Mouse (Mus musculus): ENCODE results near the gene Dao. TPM values are rescaled to one million over a fixed set of nuclear protein-coding genes. Genes with fewer than 3 reads are reported as not detected.

Dao gene
- polyA plus RNA-seq, 1 experiment from 2014 or later: not detected

DNA sequence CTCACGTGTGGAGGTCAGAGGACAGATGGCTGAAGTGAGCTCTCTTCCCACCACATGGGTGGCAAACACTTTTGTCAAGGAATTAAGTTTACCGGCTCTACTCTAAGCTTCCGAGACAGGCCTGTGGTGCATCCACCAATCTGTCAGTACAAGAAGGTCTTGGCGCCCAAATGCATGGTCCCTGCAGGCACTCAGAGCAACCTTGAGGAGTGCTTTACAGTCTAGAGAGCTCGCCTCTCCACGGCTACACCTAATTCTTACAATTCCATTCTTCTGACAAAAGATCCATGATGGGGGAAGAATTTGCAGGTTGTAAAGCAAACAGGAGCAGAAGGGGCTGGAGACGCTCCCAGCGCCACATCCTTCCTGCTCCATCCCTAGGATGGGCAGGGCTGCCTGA lies 26.9 kb upstream of the Dao start:
- DNase-seq (ENCODE audit: low spot score) (no peak), ATAC-seq (ENCODE audit: insufficient number of reproducible peaks, low FRiP score, low TSS enrichment, low read depth) (no peak)
- no peak overlapping the region for H3K27ac ChIP-seq (replicated peaks; ENCODE audit: low read depth, low read length)
- no peaks in the 10 kb centered on the region for H3K9me3 ChIP-seq (ENCODE audit: control insufficient read depth, low read length)
- H3K36me3 ChIP-seq (ENCODE audit: control insufficient read depth, insufficient read depth, low read length): no peaks in the 10 kb centered on the region
- H3K4me1 ChIP-seq (ENCODE audit: control insufficient read depth, insufficient read depth, low read length): no peaks in the 10 kb centered on the region; the same call in 1 of the 2 replicates
- no peak overlapping the region for H3K4me3 ChIP-seq (ENCODE audit: low read depth, low read length)
- WGBS: 89% methylated on average over 8 of the region's 8 CpGs
- H3K9ac ChIP-seq (ENCODE audit: low read length): no peak overlapping the region
- H3K27me3 ChIP-seq (ENCODE audit: control insufficient read depth, insufficient read depth, low read length): no peaks in the 10 kb centered on the region
- no peak overlapping the region for H3K4me2 ChIP-seq (ENCODE audit: low read depth, severe bottlenecking)

DNA sequence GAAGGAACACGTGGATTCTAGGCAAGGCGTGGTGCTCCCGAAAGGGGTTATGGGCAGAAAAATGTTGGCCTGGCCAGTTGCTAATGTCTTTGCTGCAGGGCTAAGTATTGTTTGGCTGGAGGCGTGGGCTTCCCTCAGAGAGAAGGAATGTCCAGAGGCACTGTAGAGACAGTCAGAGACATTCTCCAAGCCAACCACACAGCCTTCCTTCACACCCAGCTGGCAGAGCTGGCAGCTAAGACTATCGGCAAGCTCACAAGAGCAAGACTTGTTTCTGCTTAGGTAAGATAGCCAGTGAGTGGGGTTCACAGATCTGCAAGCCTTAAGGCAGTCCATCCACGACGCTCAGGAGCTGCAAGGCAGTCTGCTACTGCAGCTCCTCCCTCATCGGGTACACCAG lies 26.2 kb upstream of the Dao start:
- DNase-seq (ENCODE audit: low spot score) (no peak), ATAC-seq (ENCODE audit: insufficient number of reproducible peaks, low FRiP score, low TSS enrichment, low read depth) (no peak)
- Histone ChIP-seq H3K4me1 (ENCODE audit: control insufficient read depth, insufficient read depth, low read length) (no peaks in the 10 kb centered on the region; the same call in 1 of the 2 replicates), H3K36me3 (ENCODE audit: control insufficient read depth, insufficient read depth, low read length) (no peaks in the 10 kb centered on the region), H3K9me3 (ENCODE audit: control insufficient read depth, low read length) (no peaks in the 10 kb centered on the region), H3K27me3 (ENCODE audit: control insufficient read depth, insufficient read depth, low read length) (no peaks in the 10 kb centered on the region), H3K4me2 (ENCODE audit: low read depth, severe bottlenecking) (no peak overlapping the region), H3K27ac (replicated peaks; ENCODE audit: low read depth, low read length) (no peak overlapping the region), H3K4me3 (ENCODE audit: low read depth, low read length) (no peak overlapping the region), H3K9ac (ENCODE audit: low read length) (no peak overlapping the region)
- WGBS: 86% methylated on average over 8 of the region's 8 CpGs

DNA sequence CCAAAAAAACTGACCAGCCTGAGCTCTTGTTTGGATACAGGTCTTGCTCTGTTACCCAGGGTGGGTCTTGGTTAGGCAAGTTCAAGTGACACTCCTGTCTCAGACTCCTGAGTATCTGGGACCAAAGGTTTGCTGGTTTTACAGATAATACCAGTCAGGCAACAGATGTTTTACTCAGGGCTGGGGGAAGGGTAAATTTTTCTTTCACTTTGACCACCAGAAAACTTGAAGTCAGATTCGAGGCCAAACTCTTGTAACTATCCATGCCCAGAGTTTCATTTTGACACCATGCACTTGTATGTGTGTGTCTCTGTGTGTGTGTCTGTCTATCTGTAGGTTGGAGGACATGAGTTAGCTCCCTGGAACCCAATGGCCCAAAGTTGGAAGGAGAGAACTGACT lies 23.0 kb upstream of the Dao start:
- no peak overlapping the region for H3K4me3 ChIP-seq (ENCODE audit: low read depth, low read length)
- no peak overlapping the region for H3K27ac ChIP-seq (replicated peaks; ENCODE audit: low read depth, low read length)
- no peak overlapping the region for H3K4me2 ChIP-seq (ENCODE audit: low read depth, severe bottlenecking)
- H3K36me3 ChIP-seq (ENCODE audit: control insufficient read depth, insufficient read depth, low read length): no peaks in the 10 kb centered on the region
- no peaks in the 10 kb centered on the region for H3K4me1 ChIP-seq (ENCODE audit: control insufficient read depth, insufficient read depth, low read length)
- no peak overlapping the region for H3K9ac ChIP-seq (ENCODE audit: low read length)
- no peaks in the 10 kb centered on the region for H3K27me3 ChIP-seq (ENCODE audit: control insufficient read depth, insufficient read depth, low read length)
- DNase-seq (ENCODE audit: low spot score) (no peak), ATAC-seq (ENCODE audit: insufficient number of reproducible peaks, low FRiP score, low TSS enrichment, low read depth) (no peak)
- 83% methylated on average over 1 of the region's 1 CpGs for WGBS
- H3K9me3 ChIP-seq (ENCODE audit: control insufficient read depth, low read length): no peaks in the 10 kb centered on the region; the same call in 1 of the 2 replicates

DNA sequence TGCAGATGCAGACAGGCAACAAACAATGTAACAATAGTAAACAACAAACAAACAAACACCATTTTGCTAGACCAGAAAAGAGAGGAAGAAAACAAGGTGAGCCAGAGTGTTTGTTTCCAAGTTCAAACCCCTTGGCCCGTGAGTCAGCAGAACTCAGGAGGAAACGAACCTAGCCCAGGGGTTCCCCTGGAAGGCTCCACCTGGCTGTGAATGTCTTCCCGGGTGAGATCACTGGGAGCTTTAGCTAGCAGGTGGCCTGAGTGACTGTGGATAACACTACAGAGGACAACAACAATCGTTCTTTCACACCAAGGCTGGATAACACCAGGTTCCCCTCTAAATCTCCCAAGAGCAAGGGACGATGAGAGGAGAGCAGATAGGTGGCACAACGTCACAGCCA lies 22.3 kb upstream of the Dao start:
- no peak overlapping the region for H3K4me3 ChIP-seq (ENCODE audit: low read depth, low read length)
- 81% methylated on average over 6 of the region's 6 CpGs for WGBS
- H3K4me1 ChIP-seq (ENCODE audit: control insufficient read depth, insufficient read depth, low read length): peaks cover 4% of the 10 kb centered on the region; the same call in 1 of the 2 replicates
- ATAC-seq (ENCODE audit: insufficient number of reproducible peaks, low FRiP score, low TSS enrichment, low read depth) (no peak), DNase-seq (ENCODE audit: low spot score) (no peak)
- H3K27ac ChIP-seq (replicated peaks; ENCODE audit: low read depth, low read length): no peak overlapping the region
- no peak overlapping the region for H3K4me2 ChIP-seq (ENCODE audit: low read depth, severe bottlenecking)
- H3K27me3 ChIP-seq (ENCODE audit: control insufficient read depth, insufficient read depth, low read length): no peaks in the 10 kb centered on the region
- no peak overlapping the region for H3K9ac ChIP-seq (ENCODE audit: low read length)
- H3K9me3 ChIP-seq (ENCODE audit: control insufficient read depth, low read length): no peaks in the 10 kb centered on the region; the same call in 1 of the 2 replicates
- no peaks in the 10 kb centered on the region for H3K36me3 ChIP-seq (ENCODE audit: control insufficient read depth, insufficient read depth, low read length)

DNA sequence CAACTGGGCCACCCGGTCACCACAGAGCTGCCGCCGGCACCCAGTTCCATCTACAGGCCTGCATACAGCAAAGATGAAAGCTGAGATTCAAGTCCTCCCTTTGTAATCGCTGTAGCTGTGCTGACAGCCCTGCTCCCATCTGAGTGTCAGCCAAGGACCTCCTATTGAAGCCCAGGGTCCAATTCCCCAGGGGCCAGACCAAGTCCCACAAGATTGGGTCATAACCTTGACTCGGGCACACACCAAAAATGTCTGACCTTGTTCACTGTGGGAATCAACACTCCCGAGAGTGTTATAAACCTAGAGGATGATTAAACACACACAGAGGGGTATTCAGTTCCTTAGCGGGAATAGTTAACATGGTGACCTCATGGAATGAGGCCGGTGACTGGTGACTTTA lies 21.7 kb upstream of the Dao start:
- H3K27ac ChIP-seq (replicated peaks; ENCODE audit: low read depth, low read length): no peak overlapping the region
- ATAC-seq (ENCODE audit: insufficient number of reproducible peaks, low FRiP score, low TSS enrichment, low read depth) (no peak), DNase-seq (ENCODE audit: low spot score) (no peak)
- peaks cover 11% of the 10 kb centered on the region for H3K4me1 ChIP-seq (ENCODE audit: control insufficient read depth, insufficient read depth, low read length)
- H3K36me3 ChIP-seq (ENCODE audit: control insufficient read depth, insufficient read depth, low read length): no peaks in the 10 kb centered on the region
- no peak overlapping the region for H3K4me3 ChIP-seq (ENCODE audit: low read depth, low read length)
- no peaks in the 10 kb centered on the region; the same call in 1 of the 2 replicates for H3K9me3 ChIP-seq (ENCODE audit: control insufficient read depth, low read length)
- no peaks in the 10 kb centered on the region for H3K27me3 ChIP-seq (ENCODE audit: control insufficient read depth, insufficient read depth, low read length)
- no peak overlapping the region for H3K4me2 ChIP-seq (ENCODE audit: low read depth, severe bottlenecking)
- WGBS: 77% methylated on average over 8 of the region's 8 CpGs
- no peak overlapping the region for H3K9ac ChIP-seq (ENCODE audit: low read length)

DNA sequence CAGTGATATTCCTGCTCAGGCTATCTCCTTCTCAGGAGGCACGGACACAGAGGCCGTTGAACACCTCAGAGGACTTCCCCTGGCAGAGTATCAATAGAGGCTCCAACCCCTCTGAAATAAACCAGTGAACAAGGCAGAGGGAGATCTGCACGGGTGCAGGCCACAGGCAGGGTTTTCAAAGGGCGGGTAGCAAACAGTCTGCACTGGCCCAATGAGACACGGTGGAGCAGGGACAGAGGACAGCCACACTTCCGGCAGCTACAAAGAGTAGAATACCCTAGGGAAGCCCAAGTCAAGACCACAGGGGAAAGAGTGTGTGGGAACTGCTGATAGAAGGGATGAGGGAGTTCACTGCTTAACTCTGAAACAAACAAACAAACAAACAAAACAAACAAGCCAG lies 20.0 kb upstream of the Dao start:
- no peak for ATAC-seq (ENCODE audit: insufficient number of reproducible peaks, low FRiP score, low TSS enrichment, low read depth)
- Histone ChIP-seq H3K36me3 (ENCODE audit: control insufficient read depth, insufficient read depth, low read length) (no peaks in the 10 kb centered on the region), H3K9me3 (ENCODE audit: control insufficient read depth, low read length) (no peaks in the 10 kb centered on the region; the same call in 1 of the 2 replicates), H3K4me2 (ENCODE audit: low read depth, severe bottlenecking) (no peak overlapping the region), H3K4me3 (ENCODE audit: low read depth, low read length) (no peak overlapping the region), H3K4me1 (ENCODE audit: control insufficient read depth, insufficient read depth, low read length) (peaks cover 12% of the 10 kb centered on the region), H3K27me3 (ENCODE audit: control insufficient read depth, insufficient read depth, low read length) (no peaks in the 10 kb centered on the region), H3K27ac (replicated peaks; ENCODE audit: low read depth, low read length) (no peak overlapping the region), H3K9ac (ENCODE audit: low read length) (no peak overlapping the region)
- DNase-seq (ENCODE audit: low spot score): no peak
- 74% methylated on average over 6 of the region's 6 CpGs for WGBS

DNA sequence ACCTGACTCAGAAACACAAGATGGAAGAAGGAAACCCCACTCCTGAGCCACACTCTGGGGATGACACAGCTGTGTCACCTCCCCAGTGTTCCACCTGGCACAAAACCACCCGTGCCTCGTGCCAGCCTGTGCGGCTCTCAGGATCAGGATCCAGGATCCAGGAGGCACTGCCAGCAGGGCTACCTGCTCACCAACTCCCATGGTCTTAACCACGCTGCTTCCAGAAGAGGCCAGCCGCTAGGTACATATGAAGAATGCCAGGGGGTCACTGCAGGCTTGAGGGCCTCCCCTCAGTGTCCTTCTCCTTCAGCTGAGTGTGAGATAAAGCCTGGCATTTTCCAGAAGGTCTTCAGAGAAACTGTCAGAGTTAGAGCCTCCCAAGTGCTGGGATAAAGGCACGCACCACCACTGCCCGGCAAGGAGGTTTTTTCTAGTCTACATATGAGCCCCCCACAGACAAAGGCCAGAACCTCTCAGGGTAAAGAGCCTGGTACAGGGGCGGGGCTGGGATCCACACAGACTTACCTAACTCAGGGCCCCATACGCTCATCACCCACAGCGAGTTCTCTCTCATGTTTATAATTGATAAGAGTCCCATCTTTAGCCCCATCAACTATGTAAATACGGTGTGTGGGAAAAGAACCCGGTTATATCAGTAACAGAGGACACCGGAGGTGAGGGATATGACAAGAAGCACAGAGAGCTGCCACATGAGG lies 19.3 kb upstream of the Dao start:
- Histone ChIP-seq H3K4me3 (ENCODE audit: low read depth, low read length) (no peak overlapping the region), H3K4me2 (ENCODE audit: low read depth, severe bottlenecking) (no peak overlapping the region), H3K9ac (ENCODE audit: low read length) (no peak overlapping the region), H3K36me3 (ENCODE audit: control insufficient read depth, insufficient read depth, low read length) (no peaks in the 10 kb centered on the region), H3K9me3 (ENCODE audit: control insufficient read depth, low read length) (no peaks in the 10 kb centered on the region; the same call in 1 of the 2 replicates), H3K27ac (replicated peaks; ENCODE audit: low read depth, low read length) (no peak overlapping the region), H3K4me1 (ENCODE audit: control insufficient read depth, insufficient read depth, low read length) (peaks cover 12% of the 10 kb centered on the region), H3K27me3 (ENCODE audit: control insufficient read depth, insufficient read depth, low read length) (no peaks in the 10 kb centered on the region)
- DNase-seq (ENCODE audit: low spot score) (no peak), ATAC-seq (ENCODE audit: insufficient number of reproducible peaks, low FRiP score, low TSS enrichment, low read depth) (no peak)
- 91% methylated on average over 13 of the region's 13 CpGs for WGBS

DNA sequence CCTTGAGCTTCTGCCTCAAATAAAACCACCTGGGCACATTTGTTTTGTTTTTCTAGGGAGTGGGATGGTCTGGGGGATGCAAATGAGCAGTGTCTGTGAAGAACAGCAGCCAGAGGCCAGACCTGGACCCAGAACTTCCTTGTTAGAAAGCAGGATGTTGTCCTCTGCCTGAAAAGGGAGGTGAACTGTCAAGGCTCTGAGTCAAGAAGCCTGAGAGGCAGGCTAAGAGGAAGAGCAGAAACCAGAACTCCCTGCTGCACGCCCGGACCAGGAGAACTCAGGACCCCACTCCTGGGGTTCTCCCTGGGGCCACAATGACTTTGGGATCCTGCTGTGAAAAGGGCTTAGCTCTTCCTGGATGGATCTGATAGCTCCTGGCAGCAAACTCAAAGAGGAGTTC lies 17.8 kb upstream of the Dao start:
- Histone ChIP-seq H3K36me3 (ENCODE audit: control insufficient read depth, insufficient read depth, low read length) (no peaks in the 10 kb centered on the region), H3K4me2 (ENCODE audit: low read depth, severe bottlenecking) (no peak overlapping the region), H3K27me3 (ENCODE audit: control insufficient read depth, insufficient read depth, low read length) (no peaks in the 10 kb centered on the region), H3K9ac (ENCODE audit: low read length) (no peak overlapping the region), H3K27ac (replicated peaks; ENCODE audit: low read depth, low read length) (no peak overlapping the region), H3K4me3 (ENCODE audit: low read depth, low read length) (no peak overlapping the region), H3K9me3 (ENCODE audit: control insufficient read depth, low read length) (no peaks in the 10 kb centered on the region; the same call in 1 of the 2 replicates), H3K4me1 (ENCODE audit: control insufficient read depth, insufficient read depth, low read length) (peaks cover 12% of the 10 kb centered on the region)
- ATAC-seq (ENCODE audit: insufficient number of reproducible peaks, low FRiP score, low TSS enrichment, low read depth) (no peak), DNase-seq (ENCODE audit: low spot score) (no peak)
- WGBS: 71% methylated on average over 2 of the region's 2 CpGs
